Mouse (Mus musculus) Patski (cell line): ENCODE data around the gene Hlf. TPM values are rescaled to one million over a fixed set of nuclear protein-coding genes. Genes with fewer than 3 reads are reported as not detected.

Source experiments
- ATAC-seq: fragments of 100-300 bp; one replicate; pipeline ENCODE4 v1.8.0; 2021
- CTCF ChIA-PET: fragments of 350-600 bp; sonication (Branson Sonifier 250); formaldehyde crosslinking; loops from one replicate; lab custom pipeline; 2022; ENCODE audit warnings: inconsistent platforms; lab: Charles Lee
- POLR2A ChIA-PET: fragments of 350-600 bp; sonication (Branson Sonifier 250); formaldehyde crosslinking; loops from one replicate; lab custom pipeline; 2022; ENCODE audit warnings: antibody characterized with exemption, inconsistent platforms; lab: Charles Lee
- DNase-seq: peaks from one replicate; pipeline ENCODE4 v3.0.0-alpha.2; 2011; ENCODE audit warnings: low read depth, low spot score
- H3K27me3 ChIP-seq: fragments of 371-371 bp; one replicate; pipeline ENCODE4 v1.5.1; 2021
- CTCF ChIP-seq: fragments of 100-300 bp; IDR thresholded peaks from one replicate; pipeline ENCODE4 v1.5.1; 2021
- in situ Hi-C: fragments of 300-500 bp; cut with MboI; formaldehyde crosslinking; loops from 3 replicates; pipeline ENCODE4 v1.11.1; 2018; ENCODE audit warnings: low pct_unique_long_range_greater_than_20kb, mixed read lengths
- polyA plus RNA-seq: library from polyadenylated mRNA; unstranded; gene quantifications from one replicate; pipeline ENCODE4 v1.2.3, GENCODE M21; 2021

The Hlf gene
- polyA plus RNA-seq, 1 experiment from 2014 or later, result 0.22 TPM

DNA sequence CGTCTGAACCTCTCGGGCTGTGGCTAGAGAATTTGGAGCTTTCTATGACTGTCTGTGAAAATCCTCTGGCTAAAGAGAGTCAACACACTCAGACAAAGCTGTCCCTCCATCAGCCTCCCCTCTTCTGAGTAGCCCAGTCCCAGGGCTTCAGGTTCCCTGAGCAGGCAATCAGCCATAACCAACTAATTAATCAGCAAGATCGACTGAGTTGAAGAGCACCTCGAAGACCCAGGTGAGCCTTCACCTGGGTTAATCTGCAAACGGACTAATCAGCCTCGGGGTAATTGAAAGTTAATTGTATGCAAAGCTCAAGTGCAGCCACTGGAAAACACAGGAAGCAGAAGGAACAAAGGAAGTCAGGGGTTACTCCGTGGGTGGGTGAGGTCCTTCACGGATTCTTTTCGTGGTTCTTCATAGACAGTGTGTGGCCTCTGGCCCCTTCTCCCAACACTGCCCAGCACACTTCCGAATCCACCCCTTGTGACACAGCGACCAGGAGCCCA lies 19.9 kb downstream of the Hlf start:
- ATAC-seq, result no peak

DNA sequence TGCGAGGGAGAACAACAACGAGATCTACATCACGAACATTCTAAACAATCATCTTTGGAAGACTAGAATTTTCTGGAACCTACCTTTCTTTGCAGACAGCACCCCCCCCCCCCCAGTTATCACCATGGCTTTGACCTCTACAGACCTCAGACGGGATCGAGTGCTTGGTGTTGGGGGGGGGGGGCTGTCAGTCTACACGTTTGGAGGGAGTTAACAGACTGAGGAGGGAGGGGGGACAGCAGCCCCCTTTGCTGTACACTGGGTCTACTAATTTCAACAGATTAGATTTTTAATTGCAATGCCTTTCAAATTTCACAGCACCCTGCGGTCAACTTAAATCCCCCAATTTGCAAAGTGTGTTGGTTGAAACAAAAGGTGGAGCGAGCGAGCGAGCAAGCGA lies 20.3 kb downstream of the Hlf start:
- in situ Hi-C loops, result no loop called here
- POLR2A ChIA-PET, result interaction anchor here (0.6 kb wide), 1 partner anchor 21 kb away, joined by 3 read pairs; no protein-coding TSS in a partner anchor
- DNase-seq, result no peak
- no peak for ATAC-seq
- H3K27me3 ChIP-seq, result peaks cover 12% of the 10 kb centered on the region
- TF ChIP-seq CTCF, result no peak
- CTCF ChIA-PET, result no interaction called here

More for the DNA sequence above, 19.9 kb downstream of the Hlf start:
- CTCF ChIA-PET, result no interaction called here
- POLR2A ChIA-PET, result interaction anchor here (0.6 kb wide), 1 partner anchor 21 kb away, joined by 3 read pairs; no protein-coding TSS in a partner anchor
- peaks cover 12% of the 10 kb centered on the region for H3K27me3 ChIP-seq
- in situ Hi-C loops, result no loop called here
- no peak for TF ChIP-seq CTCF
- DNase-seq, result no peak

DNA sequence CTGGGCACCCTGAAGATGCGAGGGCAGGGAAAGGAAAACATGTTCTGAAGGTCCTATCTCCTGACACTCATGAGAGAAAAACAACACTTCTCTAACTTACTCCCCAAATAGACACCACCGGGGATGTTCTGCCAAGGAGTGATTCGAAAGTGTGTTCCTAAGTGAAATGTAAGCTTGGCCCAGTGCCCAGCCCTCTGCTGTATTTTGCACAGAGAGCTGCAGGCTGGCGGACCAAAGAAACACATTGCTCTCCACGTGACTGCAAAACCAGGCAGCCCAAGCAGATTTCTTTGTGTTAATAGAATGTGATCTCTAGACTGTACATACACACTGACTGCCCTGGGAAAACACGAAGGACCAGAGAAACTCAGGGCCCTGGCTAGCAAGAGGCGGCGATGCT lies 21.1 kb downstream of the Hlf start:
- ChIA-PET POLR2A (no interaction called here), CTCF (no interaction called here)
- ATAC-seq, result no peak
- no peak for TF ChIP-seq CTCF
- DNase-seq, result no peak
- peaks cover 12% of the 10 kb centered on the region for H3K27me3 ChIP-seq
- in situ Hi-C loops, result no loop called here

DNA sequence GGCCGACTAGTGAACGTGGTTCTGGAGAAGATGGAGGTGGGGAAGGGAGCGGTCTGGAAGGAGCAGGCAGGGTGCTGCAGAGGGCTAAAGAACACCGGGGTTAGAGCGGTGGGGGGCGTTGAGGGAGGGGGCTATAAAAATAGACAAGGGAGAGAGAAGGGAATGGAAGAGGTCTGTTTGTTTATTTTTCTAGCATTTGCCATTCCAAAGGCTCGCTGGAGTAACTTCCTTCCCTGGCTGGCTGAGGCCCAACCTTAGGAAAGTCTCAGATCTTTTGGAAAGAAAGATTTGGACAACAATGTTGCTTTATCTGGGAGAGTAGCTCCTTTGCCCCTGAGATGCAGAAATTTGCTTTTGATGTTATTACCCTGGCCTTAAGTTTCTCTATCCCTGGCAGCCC lies 21.6 kb downstream of the Hlf start:
- DNase-seq, result no peak
- peaks cover 12% of the 10 kb centered on the region for H3K27me3 ChIP-seq
- CTCF ChIA-PET, result no interaction called here
- POLR2A ChIA-PET, result no interaction called here
- in situ Hi-C loops, result no loop called here
- no peak for TF ChIP-seq CTCF
- ATAC-seq, result no peak

DNA sequence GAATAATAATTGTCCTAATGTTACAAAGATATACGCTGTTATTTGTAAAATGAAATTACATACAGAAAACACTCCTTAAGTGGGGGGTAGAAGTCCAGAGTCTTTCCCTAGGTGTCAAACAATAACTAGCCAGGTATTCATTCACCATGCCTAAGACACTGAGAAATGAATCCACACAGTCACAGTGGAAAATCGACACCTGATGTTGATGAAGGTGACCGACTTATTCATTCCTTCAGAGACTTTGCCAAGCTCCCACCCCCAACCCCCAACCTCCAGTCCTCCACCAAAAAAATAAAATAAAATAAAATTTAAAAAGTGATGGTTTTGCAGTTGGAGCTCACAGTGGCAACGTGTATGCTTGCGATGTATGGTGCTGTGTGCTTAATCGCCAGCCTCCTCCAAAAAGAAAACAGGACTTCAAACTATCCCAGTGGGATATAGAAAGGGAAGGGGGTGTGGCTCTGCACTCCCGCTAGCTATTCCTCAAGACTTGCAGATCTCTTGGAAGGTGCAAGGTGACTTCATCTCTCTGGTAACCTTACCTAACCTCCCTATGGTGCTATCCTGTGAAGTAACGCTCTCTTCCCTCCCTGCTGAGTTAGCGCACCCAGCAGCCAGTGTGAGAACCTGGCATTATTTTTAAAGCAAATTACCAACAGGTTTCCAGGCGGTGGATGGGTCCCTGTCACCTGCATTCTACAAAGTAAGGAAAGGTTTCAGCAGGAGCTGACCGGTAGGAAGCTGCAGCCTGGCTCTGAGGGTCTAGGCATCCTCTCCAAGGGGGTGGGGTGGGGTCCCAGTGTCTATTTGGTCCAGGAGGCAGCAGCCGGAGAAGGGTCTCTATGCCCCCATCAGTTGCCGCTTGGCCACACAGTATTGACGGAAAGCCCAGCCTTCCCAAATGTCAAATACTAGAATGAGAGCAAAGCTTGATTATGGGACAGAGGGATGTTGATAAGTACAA lies 22.5 kb downstream of the Hlf start:
- in situ Hi-C loops, result no loop called here
- no peak for TF ChIP-seq CTCF
- CTCF ChIA-PET, result no interaction called here
- ATAC-seq (no peak), DNase-seq (no peak)
- POLR2A ChIA-PET, result no interaction called here
- peaks cover 14% of the 10 kb centered on the region for H3K27me3 ChIP-seq

DNA sequence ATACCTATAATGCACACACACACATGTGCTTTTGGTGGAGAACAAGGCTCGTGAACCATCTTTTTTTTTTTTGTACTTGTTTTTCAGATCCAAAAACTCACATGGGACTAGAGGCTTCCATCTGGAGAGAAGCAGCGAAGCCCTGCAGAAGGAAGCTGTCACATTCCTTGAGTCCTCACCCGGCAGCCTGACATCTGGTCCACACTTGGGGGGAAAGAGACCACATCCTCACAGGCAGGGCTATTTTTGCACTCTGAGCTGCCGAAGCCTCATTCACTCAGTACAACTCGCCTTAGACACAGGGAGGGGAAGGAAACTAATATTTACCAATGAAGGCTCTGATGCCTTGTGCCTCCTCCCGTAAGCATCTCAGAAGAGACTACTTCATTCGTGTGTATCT lies 25.8 kb downstream of the Hlf start:
- ATAC-seq, result no peak
- ChIA-PET CTCF (no interaction called here), POLR2A (no interaction called here)
- no peak for DNase-seq
- no peak for TF ChIP-seq CTCF
- H3K27me3 ChIP-seq, result peaks cover 26% of the 10 kb centered on the region
- in situ Hi-C loops, result no loop called here

DNA sequence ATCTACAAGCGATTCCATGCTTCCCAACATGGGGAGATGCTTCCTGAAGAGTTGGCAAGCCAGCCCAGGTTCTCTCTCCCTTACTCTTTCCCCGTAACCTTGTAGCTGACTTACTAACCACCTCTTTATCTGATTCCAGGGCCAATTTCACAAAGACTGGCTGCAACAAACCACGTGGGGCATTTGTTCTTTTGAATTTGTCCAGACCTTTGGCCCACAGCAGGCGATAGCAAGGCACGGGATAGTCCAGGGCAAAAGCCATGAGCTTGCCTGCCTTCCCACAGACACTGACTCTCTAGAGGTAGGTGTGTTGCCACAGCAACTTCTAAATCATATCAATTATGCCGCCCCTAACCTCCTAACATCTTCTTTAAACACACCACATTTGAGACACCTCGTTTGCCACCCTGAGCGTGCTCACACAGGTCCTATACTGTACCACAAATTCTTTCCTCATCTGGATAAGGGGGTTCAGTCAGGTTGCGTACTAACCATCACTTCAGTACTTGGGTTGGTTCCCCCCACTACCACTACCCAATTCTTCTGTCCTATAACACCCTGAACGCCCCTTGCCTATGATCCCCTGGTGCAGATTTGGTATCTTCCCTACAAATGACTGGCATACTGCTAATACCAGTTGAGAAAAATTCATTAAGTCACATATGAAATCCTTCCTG lies 26.7 kb downstream of the Hlf start:
- no peak for ATAC-seq
- in situ Hi-C loops, result no loop called here
- H3K27me3 ChIP-seq, result peaks cover 21% of the 10 kb centered on the region
- no peak for DNase-seq
- TF ChIP-seq CTCF, result no peak
- POLR2A ChIA-PET, result interaction anchor here (0.8 kb wide), 1 partner anchor 11 kb away, joined by 3 read pairs; no protein-coding TSS in a partner anchor
- CTCF ChIA-PET, result interaction anchor here (1.0 kb wide), 1 partner anchor 9 kb away, joined by 3 read pairs; no protein-coding TSS in a partner anchor

DNA sequence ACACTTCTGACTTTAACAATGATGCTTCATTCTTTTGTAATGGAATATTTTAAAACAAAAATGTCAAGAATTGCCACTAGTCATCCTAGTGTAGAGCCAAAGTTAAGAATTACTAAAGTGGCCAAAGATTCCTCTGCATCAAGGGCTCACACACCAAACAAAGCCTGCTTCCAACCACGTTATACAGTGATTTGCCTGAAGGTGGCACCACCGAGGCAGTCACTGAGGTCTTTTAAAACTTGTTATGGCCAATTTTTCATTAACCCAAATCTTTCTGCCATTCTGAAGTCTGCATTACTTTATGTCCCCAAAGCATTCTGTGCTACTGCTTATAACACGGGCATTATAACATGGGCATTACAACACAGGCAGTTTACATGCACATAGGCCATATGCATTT lies 27.3 kb downstream of the Hlf start:
- DNase-seq (no peak), ATAC-seq (no peak)
- ChIA-PET POLR2A (interaction anchor here (0.8 kb wide), 1 partner anchor 11 kb away, joined by 3 read pairs; no protein-coding TSS in a partner anchor), CTCF (interaction anchor here (1.0 kb wide), 1 partner anchor 8 kb away, joined by 3 read pairs; no protein-coding TSS in a partner anchor)
- in situ Hi-C loops, result no loop called here
- TF ChIP-seq CTCF, result no peak
- peaks cover 21% of the 10 kb centered on the region for H3K27me3 ChIP-seq

DNA sequence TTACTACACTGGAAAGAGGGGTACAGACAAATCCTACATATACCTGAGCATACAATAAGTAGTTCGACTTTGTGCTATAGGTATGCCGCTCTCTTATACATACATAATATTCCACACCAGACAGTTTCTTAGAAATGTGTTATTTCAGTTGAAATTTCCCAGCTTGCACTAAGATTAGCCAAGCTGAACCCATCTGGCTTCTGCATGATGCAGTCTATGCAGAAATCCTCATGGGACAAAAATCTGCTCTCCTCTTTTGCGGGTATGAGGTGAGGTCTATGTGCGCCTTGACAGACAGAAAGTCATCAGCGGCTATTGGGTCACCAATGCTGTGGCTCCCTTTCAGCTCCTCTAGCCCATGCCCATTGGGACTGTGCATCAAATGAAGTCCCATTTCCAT lies 30.2 kb downstream of the Hlf start:
- POLR2A ChIA-PET, result no interaction called here
- DNase-seq (no peak), ATAC-seq (no peak)
- H3K27me3 ChIP-seq, result peaks cover 14% of the 10 kb centered on the region
- in situ Hi-C loops, result no loop called here
- no peak for TF ChIP-seq CTCF
- CTCF ChIA-PET, result no interaction called here

DNA sequence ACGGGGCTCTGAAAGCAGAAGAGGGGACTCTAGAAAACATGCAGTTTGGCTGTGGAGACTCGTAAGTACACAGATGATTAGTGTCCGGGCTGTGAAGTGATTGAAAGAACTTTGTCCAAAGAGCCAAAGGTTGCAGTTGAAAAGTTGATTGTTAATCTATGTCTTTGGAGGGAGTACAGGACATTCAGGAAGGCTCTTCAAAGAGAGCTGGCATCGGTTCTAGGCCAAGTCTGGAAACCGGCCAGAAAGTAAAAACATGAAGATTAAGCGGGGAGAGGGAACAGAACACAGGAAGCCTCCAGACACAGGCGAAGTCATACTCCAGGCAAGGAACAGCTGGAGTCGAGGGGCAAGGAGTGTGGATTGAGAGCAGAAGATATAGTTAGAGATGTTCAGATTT lies 32.6 kb downstream of the Hlf start:
- ATAC-seq (no peak), DNase-seq (no peak)
- H3K27me3 ChIP-seq, result peaks cover 14% of the 10 kb centered on the region
- POLR2A ChIA-PET, result interaction anchor here (0.5 kb wide), 1 partner anchor 26 kb away, joined by 4 read pairs; no protein-coding TSS in a partner anchor
- TF ChIP-seq CTCF, result no peak
- in situ Hi-C loops, result no loop called here
- CTCF ChIA-PET, result no interaction called here

DNA sequence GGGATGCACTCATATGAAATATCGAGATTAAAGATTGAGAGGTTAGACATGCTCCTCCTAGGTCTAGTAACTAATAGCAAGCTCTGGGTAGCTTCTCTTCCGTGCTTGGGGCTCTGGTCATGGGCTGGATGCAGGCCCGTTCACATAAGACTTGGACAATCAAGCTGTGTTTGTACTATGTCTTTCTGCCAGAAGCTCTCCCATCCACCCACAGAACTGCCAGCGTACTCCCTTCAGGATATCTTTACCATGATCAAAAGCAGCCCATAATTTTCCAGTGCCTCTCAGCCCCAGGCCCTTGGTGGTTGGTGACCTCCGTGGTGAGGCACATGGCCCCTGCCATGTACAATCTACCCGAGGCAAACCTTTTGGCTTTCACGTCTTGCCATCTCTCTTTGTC lies 33.3 kb downstream of the Hlf start:
- in situ Hi-C loops, result no loop called here
- no peak for DNase-seq
- CTCF ChIA-PET, result no interaction called here
- POLR2A ChIA-PET, result no interaction called here
- no peak for ATAC-seq
- H3K27me3 ChIP-seq, result peaks cover 8% of the 10 kb centered on the region
- no peak for TF ChIP-seq CTCF
